Mouse (Mus musculus): ENCODE results near the gene Aoc2. TPM values are rescaled to one million over a fixed set of nuclear protein-coding genes. Genes with fewer than 3 reads are reported as not detected.
"Not testable (repeated sequence)": the region's sequence is repeated elsewhere in the genome, so short reads cannot be mapped to it uniquely, and the experiment has no call there.

Aoc2 gene
- total and polyA plus RNA-seq, 3 experiments: 1.6 to 2.3 (median 2.2) TPM

DNA sequence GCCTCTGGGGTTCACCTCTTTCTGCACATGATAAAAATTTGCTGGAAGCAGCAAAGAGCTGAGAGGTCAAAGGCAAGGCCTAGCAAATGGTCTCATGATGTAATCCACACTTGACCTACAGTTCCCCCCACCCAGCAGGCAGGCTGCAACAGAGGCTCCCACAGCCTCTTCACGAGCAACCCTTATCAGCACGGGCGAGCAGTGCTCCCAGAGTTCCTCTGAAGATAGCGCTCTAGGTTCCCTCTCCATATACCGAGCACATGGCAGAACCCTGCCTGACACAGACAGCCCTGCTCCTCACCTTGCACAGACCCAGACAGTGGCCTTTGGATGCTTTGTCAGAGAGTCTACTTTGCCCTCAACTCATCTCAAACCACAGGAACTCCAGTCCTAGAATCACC is 39.7 kb downstream of the Aoc2 start:
- Histone ChIP-seq H3K4me3 (no peak overlapping the region), H3K27ac (no peak overlapping the region), H3K27me3 (ENCODE audit: control insufficient read depth, insufficient read depth, low read length) (no peaks in the 10 kb centered on the region), H3K36me3 (ENCODE audit: control insufficient read depth, insufficient read depth, low read length) (no peaks in the 10 kb centered on the region), H3K79me2 (replicated peaks; ENCODE audit: control insufficient read depth, insufficient read depth, low read length) (no peaks in the 10 kb centered on the region), H3K9ac (ENCODE audit: low read depth, low read length) (no peak overlapping the region), H3K4me1 (ENCODE audit: control insufficient read depth, insufficient read depth, low read length) (peaks cover 9% of the 10 kb centered on the region)
- 51% methylated on average over 5 of the region's 5 CpGs for WGBS
- no peak for DNase-seq
- intact Hi-C loops (cut with DNase I): no loop called here
- TF ChIP-seq EP300 (IDR thresholded peaks at IDR 0.05; ENCODE audit: insufficient read depth, low read depth, low read length) (no peak), POLR2A (IDR thresholded peaks at IDR 0.05; ENCODE audit: insufficient read depth, low read depth, low read length) (no peak), CTCF (IDR thresholded peaks at IDR 0.05) (no peak)

DNA sequence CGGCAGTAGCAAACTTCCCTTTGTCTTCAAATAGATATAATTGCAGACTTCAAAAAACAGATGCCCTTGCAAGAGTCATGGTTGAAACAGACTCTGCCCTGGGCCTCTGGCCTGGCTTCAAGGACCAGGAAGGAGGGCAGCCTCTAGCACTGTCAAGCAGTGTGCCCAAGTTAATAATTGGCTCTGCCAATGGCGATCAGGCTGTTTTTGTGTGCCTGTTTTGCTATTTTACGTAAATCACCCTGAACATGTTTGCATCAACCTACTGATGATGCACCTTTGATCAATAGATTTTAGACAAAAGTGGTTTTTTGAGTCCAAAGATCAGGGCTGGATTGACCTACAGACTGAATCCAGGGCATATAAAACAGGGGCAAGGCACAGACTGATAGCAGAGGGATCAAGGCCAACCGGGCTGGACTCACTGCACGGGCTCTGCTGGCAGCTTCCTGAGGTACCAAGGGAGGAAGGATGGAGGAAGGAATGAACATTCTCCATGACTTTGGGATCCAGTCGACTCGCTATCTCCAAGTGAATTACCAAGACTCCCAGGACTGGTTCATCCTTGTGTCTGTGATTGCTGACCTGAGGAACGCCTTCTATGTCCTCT is 42.6 kb downstream of the Aoc2 start, which contains the start of gene G6pc:
Gene G6pc (plus strand): TSS at position 236 of the 610 bp plus-strand sequence.
- intact Hi-C loops (cut with DNase I): no loop called here
- no peaks in the 10 kb centered on the region for H3K27me3 ChIP-seq (ENCODE audit: control insufficient read depth, insufficient read depth, low read length)
- DNase-seq: no peak
- no peak for TF ChIP-seq POLR2A (IDR thresholded peaks at IDR 0.05; ENCODE audit: insufficient read depth, low read depth, low read length)
- TF ChIP-seq CTCF (IDR thresholded peaks at IDR 0.05): no peak
- TF ChIP-seq EP300 (IDR thresholded peaks at IDR 0.05; ENCODE audit: insufficient read depth, low read depth, low read length): no peak
- no peak within 1 kb of the TSS for H3K9ac ChIP-seq (ENCODE audit: low read depth, low read length)
- H3K4me1 ChIP-seq (ENCODE audit: control insufficient read depth, insufficient read depth, low read length): no peaks in the 10 kb centered on the region
- H3K79me2 ChIP-seq (replicated peaks; ENCODE audit: control insufficient read depth, insufficient read depth, low read length): no peaks in the 10 kb centered on the region
- WGBS: 78% methylated on average over 8 of the region's 8 CpGs
- no peaks in the 10 kb centered on the region for H3K36me3 ChIP-seq (ENCODE audit: control insufficient read depth, insufficient read depth, low read length)
- no peak within 1 kb of the TSS for H3K4me3 ChIP-seq
- no peak within 1 kb of the TSS for H3K27ac ChIP-seq

DNA sequence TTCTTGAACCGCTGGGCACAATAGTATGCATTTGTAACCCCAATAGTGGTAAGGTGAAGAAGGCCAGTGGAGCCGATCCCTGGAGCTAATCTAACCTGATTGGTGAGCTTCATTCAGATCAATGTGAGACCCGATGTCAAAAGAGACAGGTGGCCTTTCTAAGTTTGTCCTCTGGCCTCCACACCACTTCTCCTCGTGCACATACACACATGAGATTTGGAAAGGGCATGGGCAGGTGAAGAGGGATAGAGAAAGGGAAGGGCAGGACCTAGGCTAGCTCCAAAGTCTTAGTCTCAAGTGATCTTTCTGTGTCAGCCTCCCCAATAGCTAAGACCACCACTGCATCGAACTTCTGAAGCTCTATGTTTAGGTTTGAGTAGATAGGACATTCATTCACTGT is 45.3 kb downstream of the Aoc2 start:
- TF ChIP-seq CTCF (IDR thresholded peaks at IDR 0.05): no peak
- no peak for TF ChIP-seq POLR2A (IDR thresholded peaks at IDR 0.05; ENCODE audit: insufficient read depth, low read depth, low read length)
- TF ChIP-seq EP300 (IDR thresholded peaks at IDR 0.05; ENCODE audit: insufficient read depth, low read depth, low read length): no peak
- WGBS: 77% methylated on average over 5 of the region's 5 CpGs

DNA sequence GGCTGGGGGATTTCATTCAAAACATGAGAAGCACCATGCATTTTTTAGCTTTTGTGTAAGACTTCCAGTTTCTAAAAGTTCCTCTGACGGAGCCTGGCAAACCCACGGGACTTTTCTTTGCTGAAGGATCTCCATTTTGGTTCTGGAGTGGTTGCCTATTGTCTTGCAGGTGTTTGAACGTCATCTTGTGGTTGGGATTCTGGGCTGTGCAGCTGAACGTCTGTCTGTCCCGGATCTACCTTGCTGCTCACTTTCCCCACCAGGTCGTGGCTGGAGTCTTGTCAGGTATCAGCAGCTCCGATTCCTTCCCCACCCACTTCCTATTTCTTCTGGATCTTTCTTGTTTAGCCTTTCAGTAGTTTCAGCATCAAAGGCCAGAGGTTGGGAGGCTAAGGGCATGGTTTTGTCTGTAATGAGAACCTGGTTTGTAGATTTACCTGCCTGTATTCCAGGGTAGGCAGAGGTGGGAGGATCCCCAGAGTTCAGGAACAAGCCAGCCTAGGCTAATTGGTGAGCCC is 49.6 kb downstream of the Aoc2 start:
- Histone ChIP-seq H3K27ac (no peak overlapping the region), H3K9ac (ENCODE audit: low read depth, low read length) (no peak overlapping the region), H3K79me2 (replicated peaks; ENCODE audit: control insufficient read depth, insufficient read depth, low read length) (no peaks in the 10 kb centered on the region), H3K4me1 (ENCODE audit: control insufficient read depth, insufficient read depth, low read length) (no peaks in the 10 kb centered on the region), H3K36me3 (ENCODE audit: control insufficient read depth, insufficient read depth, low read length) (no peaks in the 10 kb centered on the region), H3K4me3 (no peak overlapping the region), H3K27me3 (ENCODE audit: control insufficient read depth, insufficient read depth, low read length) (no peaks in the 10 kb centered on the region)
- intact Hi-C loops (cut with DNase I): no loop called here
- DNase-seq: no peak
- TF ChIP-seq CTCF (IDR thresholded peaks at IDR 0.05) (no peak), EP300 (IDR thresholded peaks at IDR 0.05; ENCODE audit: insufficient read depth, low read depth, low read length) (no peak), POLR2A (IDR thresholded peaks at IDR 0.05; ENCODE audit: insufficient read depth, low read depth, low read length) (no peak)
- 50% methylated on average over 7 of the region's 7 CpGs for WGBS

More for the DNA sequence above, 45.3 kb downstream of the Aoc2 start:
- H3K4me1 ChIP-seq (ENCODE audit: control insufficient read depth, insufficient read depth, low read length): no peaks in the 10 kb centered on the region
- no peak overlapping the region for H3K9ac ChIP-seq (ENCODE audit: low read depth, low read length)
- no peaks in the 10 kb centered on the region for H3K79me2 ChIP-seq (replicated peaks; ENCODE audit: control insufficient read depth, insufficient read depth, low read length)
- no peak overlapping the region for H3K4me3 ChIP-seq
- DNase-seq: no peak
- H3K36me3 ChIP-seq (ENCODE audit: control insufficient read depth, insufficient read depth, low read length): no peaks in the 10 kb centered on the region
- intact Hi-C loops (cut with DNase I): no loop called here
- no peak overlapping the region for H3K27ac ChIP-seq
- H3K27me3 ChIP-seq (ENCODE audit: control insufficient read depth, insufficient read depth, low read length): no peaks in the 10 kb centered on the region

DNA sequence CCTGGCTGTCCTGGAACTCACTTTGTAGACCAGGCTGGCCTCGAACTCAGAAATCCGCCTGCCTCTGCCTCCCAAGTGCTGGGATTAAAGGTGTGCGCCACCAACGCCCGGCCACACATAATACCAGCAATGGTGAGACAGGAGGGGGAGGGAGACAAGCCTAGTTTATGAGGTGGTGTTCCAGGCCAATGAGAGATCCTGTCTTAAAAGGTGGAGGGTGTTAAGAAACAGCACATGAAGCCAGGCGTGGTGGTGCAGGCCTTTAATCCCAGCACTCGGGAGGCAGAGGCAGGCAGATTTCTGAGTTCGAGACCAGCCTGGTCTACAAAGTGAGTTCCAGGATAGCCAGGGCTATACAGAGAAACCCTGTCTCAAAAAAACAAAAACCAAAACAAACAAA is 53.3 kb downstream of the Aoc2 start:
- 87% methylated on average over 8 of the region's 8 CpGs for WGBS

DNA sequence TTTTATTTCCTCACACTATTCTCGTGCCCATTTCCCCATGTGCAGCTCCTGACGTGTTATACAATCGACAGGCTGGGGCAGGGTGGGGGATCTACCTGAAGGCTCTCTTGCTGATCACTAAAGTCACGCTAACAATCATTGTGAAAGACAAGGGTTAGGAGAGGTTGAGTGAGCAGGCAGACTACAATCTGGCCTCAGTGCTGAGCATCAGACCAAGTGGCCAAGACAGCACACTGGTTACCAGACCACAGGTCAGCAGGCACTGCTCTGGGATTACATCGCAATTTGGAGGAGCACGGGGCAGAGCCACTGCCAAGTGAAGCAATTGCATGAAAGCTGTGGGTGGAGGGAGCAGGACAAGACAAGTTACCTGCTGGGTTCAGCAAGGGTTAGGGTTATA is 54.1 kb downstream of the Aoc2 start:
- Histone ChIP-seq H3K27me3 (ENCODE audit: control insufficient read depth, insufficient read depth, low read length) (no peaks in the 10 kb centered on the region), H3K4me1 (ENCODE audit: control insufficient read depth, insufficient read depth, low read length) (no peaks in the 10 kb centered on the region), H3K27ac (no peak overlapping the region), H3K9ac (ENCODE audit: low read depth, low read length) (no peak overlapping the region), H3K36me3 (ENCODE audit: control insufficient read depth, insufficient read depth, low read length) (no peaks in the 10 kb centered on the region), H3K4me3 (no peak overlapping the region), H3K79me2 (replicated peaks; ENCODE audit: control insufficient read depth, insufficient read depth, low read length) (no peaks in the 10 kb centered on the region)
- DNase-seq: no peak
- no peak for TF ChIP-seq POLR2A (IDR thresholded peaks at IDR 0.05; ENCODE audit: insufficient read depth, low read depth, low read length)
- no peak for TF ChIP-seq CTCF (IDR thresholded peaks at IDR 0.05)
- TF ChIP-seq EP300 (IDR thresholded peaks at IDR 0.05; ENCODE audit: insufficient read depth, low read depth, low read length): no peak
- 73% methylated on average over 6 of the region's 6 CpGs for WGBS
- intact Hi-C loops (cut with DNase I): no loop called here

More for the DNA sequence above, 53.3 kb downstream of the Aoc2 start:
- H3K4me3 ChIP-seq; H3K4me1 ChIP-seq (ENCODE audit: control insufficient read depth, insufficient read depth, low read length); intact Hi-C loops (cut with DNase I); H3K27ac ChIP-seq; H3K27me3 ChIP-seq (ENCODE audit: control insufficient read depth, insufficient read depth, low read length); DNase-seq; H3K79me2 ChIP-seq (replicated peaks; ENCODE audit: control insufficient read depth, insufficient read depth, low read length); H3K36me3 ChIP-seq (ENCODE audit: control insufficient read depth, insufficient read depth, low read length); H3K9ac ChIP-seq (ENCODE audit: low read depth, low read length): not testable (repeated sequence)

Small RNAs within 50 kb of the gene (microRNA-seq; reads per million reads assigned to microRNA genes)
- 0 reads per million in 2 experiments for gene Gm25593

Other genes with a start within 250 kb of the Aoc2 start
- under 1 TPM; 0.47 to 0.70 TPM for gene Hsd17b1, start 246.7 kb upstream of the Aoc2 start, total RNA-seq (2021)
- 0.32 and 0.55 TPM in 2 replicates for gene Hsd17b1, start 246.7 kb upstream of the Aoc2 start, polyA plus RNA-seq (2012; rRNA removed)
- gene Coasy, start 242.5 kb upstream of the Aoc2 start, total RNA-seq (2021): 10 to 100 TPM; 15.8 to 17.5 TPM
- 22.1 and 24.6 TPM in 2 replicates for gene Coasy, start 242.5 kb upstream of the Aoc2 start, polyA plus RNA-seq (2012; rRNA removed)
- 10 to 100 TPM; 18.1 to 21.3 TPM for gene Mlx, start 237.8 kb upstream of the Aoc2 start, total RNA-seq (2021)
- 23.0 and 45.2 TPM in 2 replicates for gene Mlx, start 237.8 kb upstream of the Aoc2 start, polyA plus RNA-seq (2012; rRNA removed)
- 1 to 10 TPM; 1.6 to 2.7 TPM for gene Psmc3ip, start 229.6 kb upstream of the Aoc2 start, total RNA-seq (2021)
- 1.1 and 1.3 TPM in 2 replicates for gene Psmc3ip, start 229.6 kb upstream of the Aoc2 start, polyA plus RNA-seq (2012; rRNA removed)
- gene Retreg3, start 205.2 kb upstream of the Aoc2 start, total RNA-seq (2021): 10 to 100 TPM; 28.5 to 31.0 TPM
- 31.8 and 53.1 TPM in 2 replicates for gene Retreg3, start 205.2 kb upstream of the Aoc2 start, polyA plus RNA-seq (2012; rRNA removed)
- 10 to 100 TPM; 22.7 to 23.6 TPM for gene Tubg1, start 205.1 kb upstream of the Aoc2 start, total RNA-seq (2021)
- 14.2 and 17.2 TPM in 2 replicates for gene Tubg1, start 205.1 kb upstream of the Aoc2 start, polyA plus RNA-seq (2012; rRNA removed)
- 1 to 10 TPM; 3.5 TPM for gene Tubg2, start 169.2 kb upstream of the Aoc2 start, total RNA-seq (2021)
- gene Tubg2, start 169.2 kb upstream of the Aoc2 start, polyA plus RNA-seq (2012; rRNA removed): 2.1 and 2.9 TPM in 2 replicates
- gene Cntnap1, start 154.5 kb upstream of the Aoc2 start, total RNA-seq (2021): 1 to 10 TPM; 1.3 to 1.5 TPM
- gene Cntnap1, start 154.5 kb upstream of the Aoc2 start, polyA plus RNA-seq (2012; rRNA removed): 3.1 and 4.0 TPM in 2 replicates
- 10 to 100 TPM; 14.3 to 28.1 TPM for gene Plekhh3, start 153.7 kb upstream of the Aoc2 start, total RNA-seq (2021)
- 24.4 and 26.7 TPM in 2 replicates for gene Plekhh3, start 153.7 kb upstream of the Aoc2 start, polyA plus RNA-seq (2012; rRNA removed)
- gene Ccr10, start 149.6 kb upstream of the Aoc2 start, total RNA-seq (2021): not detected
- 0.14 TPM in 1 of 2 replicates, not detected in the other for gene Ccr10, start 149.6 kb upstream of the Aoc2 start, polyA plus RNA-seq (2012; rRNA removed)
- 10 to 100 TPM; 29.8 to 31.4 TPM for gene Ezh1, start 98.6 kb upstream of the Aoc2 start, total RNA-seq (2021)
- gene Ezh1, start 98.6 kb upstream of the Aoc2 start, polyA plus RNA-seq (2012; rRNA removed): 26.1 and 34.1 TPM in 2 replicates
- 10 to 100 TPM; 89.1 to 90.3 TPM for gene Ramp2, start 79.0 kb upstream of the Aoc2 start, total RNA-seq (2021)
- 130 and 172 TPM in 2 replicates for gene Ramp2, start 79.0 kb upstream of the Aoc2 start, polyA plus RNA-seq (2012; rRNA removed)
- 10 to 100 TPM; 82.5 to 90.1 TPM for gene Vps25, start 71.4 kb upstream of the Aoc2 start, total RNA-seq (2021)
- 83.2 and 96.8 TPM in 2 replicates for gene Vps25, start 71.4 kb upstream of the Aoc2 start, polyA plus RNA-seq (2012; rRNA removed)
- gene Wnk4, start 64.5 kb upstream of the Aoc2 start, total RNA-seq (2021): 10 to 100 TPM in 1 of 2 experiments, 1 to 10 TPM in 1; 9.2 to 12.6 TPM
- gene Wnk4, start 64.5 kb upstream of the Aoc2 start, polyA plus RNA-seq (2012; rRNA removed): 12.1 and 13.9 TPM in 2 replicates
- under 1 TPM; 0.23 to 0.36 TPM for gene Cntd1, start 46.1 kb upstream of the Aoc2 start, total RNA-seq (2021)
- 0.06 and 0.12 TPM in 2 replicates for gene Cntd1, start 46.1 kb upstream of the Aoc2 start, polyA plus RNA-seq (2012; rRNA removed)
- gene Coa3, start 45.9 kb upstream of the Aoc2 start, total RNA-seq (2021): 100 to 1,000 TPM in 1 of 2 experiments, 10 to 100 TPM in 1; 88.4 to 101 TPM
- 153 and 302 TPM in 2 replicates for gene Coa3, start 45.9 kb upstream of the Aoc2 start, polyA plus RNA-seq (2012; rRNA removed)
- 10 to 100 TPM; 86.3 to 86.5 TPM for gene Becn1, start 22.8 kb upstream of the Aoc2 start, total RNA-seq (2021)
- 36.1 and 43.7 TPM in 2 replicates for gene Becn1, start 22.8 kb upstream of the Aoc2 start, polyA plus RNA-seq (2012; rRNA removed)
- gene Psme3, start 8.8 kb upstream of the Aoc2 start, total RNA-seq (2021): 100 to 1,000 TPM in 1 of 2 experiments, 10 to 100 TPM in 1; 81.9 to 112 TPM
- gene Psme3, start 8.8 kb upstream of the Aoc2 start, polyA plus RNA-seq (2012; rRNA removed): 55.5 and 69.1 TPM in 2 replicates
- 10 to 100 TPM; 11.5 to 13.3 TPM for gene Aoc3, start 5.5 kb downstream of the Aoc2 start, total RNA-seq (2021)
- gene Aoc3, start 5.5 kb downstream of the Aoc2 start, polyA plus RNA-seq (2012; rRNA removed): 21.8 and 22.0 TPM in 2 replicates
- gene G6pc, start 42.5 kb downstream of the Aoc2 start, total RNA-seq (2021): not detected
- gene G6pc, start 42.5 kb downstream of the Aoc2 start, polyA plus RNA-seq (2012; rRNA removed): 0.15 TPM in 1 of 2 replicates, not detected in the other
- 10 to 100 TPM; 19.5 to 23.4 TPM for gene Aarsd1, start 92.6 kb downstream of the Aoc2 start, total RNA-seq (2021)
- 23.0 and 28.0 TPM in 2 replicates for gene Aarsd1, start 92.6 kb downstream of the Aoc2 start, polyA plus RNA-seq (2012; rRNA removed)
- 10 to 100 TPM in 1 of 2 experiments, 1 to 10 TPM in 1; 5.1 to 10.2 TPM for gene Gm27029, start 99.7 kb downstream of the Aoc2 start, total RNA-seq (2021)
- gene Gm27029, start 99.7 kb downstream of the Aoc2 start, polyA plus RNA-seq (2012; rRNA removed): 1.3 and 2.4 TPM in 2 replicates
- 10 to 100 TPM; 10.1 to 12.1 TPM for gene Rundc1, start 100.0 kb downstream of the Aoc2 start, total RNA-seq (2021)
- gene Rundc1, start 100.0 kb downstream of the Aoc2 start, polyA plus RNA-seq (2012; rRNA removed): 12.0 and 14.7 TPM in 2 replicates
- 10 to 100 TPM; 50.6 to 58.3 TPM for gene Ptges3l, start 100.3 kb downstream of the Aoc2 start, total RNA-seq (2021)
- gene Ptges3l, start 100.3 kb downstream of the Aoc2 start, polyA plus RNA-seq (2012; rRNA removed): 56.8 and 81.6 TPM in 2 replicates
- gene Rpl27, start 117.2 kb downstream of the Aoc2 start, total RNA-seq (2021): 10 to 100 TPM; 38.3 to 48.4 TPM
- gene Rpl27, start 117.2 kb downstream of the Aoc2 start, polyA plus RNA-seq (2012; rRNA removed): 234 and 242 TPM in 2 replicates
- 10 to 100 TPM; 11.5 to 12.6 TPM for gene Ifi35, start 123.3 kb downstream of the Aoc2 start, total RNA-seq (2021)
- 25.5 and 29.4 TPM in 2 replicates for gene Ifi35, start 123.3 kb downstream of the Aoc2 start, polyA plus RNA-seq (2012; rRNA removed)
- gene Rnd2, start 139.9 kb downstream of the Aoc2 start, total RNA-seq (2021): 1 to 10 TPM; 6.5 to 8.0 TPM
- gene Rnd2, start 139.9 kb downstream of the Aoc2 start, polyA plus RNA-seq (2012; rRNA removed): 5.8 and 9.8 TPM in 2 replicates
- 10 to 100 TPM; 20.4 to 21.4 TPM for gene Vat1, start 141.2 kb downstream of the Aoc2 start, total RNA-seq (2021)
- 29.6 and 35.0 TPM in 2 replicates for gene Vat1, start 141.2 kb downstream of the Aoc2 start, polyA plus RNA-seq (2012; rRNA removed)
- gene Brca1, start 226.9 kb downstream of the Aoc2 start, total RNA-seq (2021): under 1 TPM; 0.18 to 0.63 TPM
- 0.06 and 0.20 TPM in 2 replicates for gene Brca1, start 226.9 kb downstream of the Aoc2 start, polyA plus RNA-seq (2012; rRNA removed)
- 10 to 100 TPM; 86.2 to 98.9 TPM for gene Nbr1, start 227.1 kb downstream of the Aoc2 start, total RNA-seq (2021)
- gene Nbr1, start 227.1 kb downstream of the Aoc2 start, polyA plus RNA-seq (2012; rRNA removed): 77.3 and 99.6 TPM in 2 replicates

All from heart, adult 2 months (tissue).